Mouse (Mus musculus) brain, embryonic 14.5 days (tissue): ENCODE measurements around the gene Tmc2. TPM values are rescaled to one million over a fixed set of nuclear protein-coding genes. Genes with fewer than 3 reads are reported as not detected.

Experiments
- DNase-seq: peaks from one replicate; pipeline ENCODE4 v3.0.0-alpha.2; 2011; ENCODE audit warnings: low read depth
- CTCF ChIP-seq: fragments of 200-500 bp; IDR thresholded peaks from 2 replicates; pipeline ENCODE4 v1.5.1; 2012; ENCODE audit warnings: inconsistent platforms, mild to moderate bottlenecking, moderate library complexity, borderline replicate concordance; ENCODE audit not compliant: insufficient read depth, insufficient read length; ENCODE audit errors: extremely low read depth
- POLR2A ChIP-seq: fragments of 200-500 bp; IDR thresholded peaks from 2 replicates; pipeline ENCODE4 v1.6.1; 2012; ENCODE audit warnings: mild to moderate bottlenecking, inconsistent platforms, borderline replicate concordance; ENCODE audit not compliant: poor library complexity, insufficient read depth, insufficient read length, severe bottlenecking; ENCODE audit errors: extremely low read depth
- polyA plus RNA-seq: library from polyadenylated mRNA; depleted of rRNA; stranded (reverse); fragments of >200 nt; gene quantifications from 2 replicates; pipeline ENCODE4 v1.2.3, GENCODE M21; 2012; rRNA removed

The Tmc2 gene
- polyA plus RNA-seq, result 0.05 TPM in 1 of 2 replicates, not detected in the other

GRCm38 (mm10) chr2:130194894-130195293 is at the start of gene Tmc2:
TSS of gene Tmc2 (plus strand) at chr2:130195194.
- DNase-seq, result no peak
- TF ChIP-seq POLR2A, result no peak
- TF ChIP-seq CTCF, result no peak

- TF ChIP-seq CTCF, result no peak
- TF ChIP-seq POLR2A, result no peak
- peak; percentile 72 for DNase-seq
Measured at GRCm38 (mm10) chr2:130146089-130146668, 48.8 kb upstream of the Tmc2 start.

GRCm38 (mm10) chr2:130155171-130155570 is 39.8 kb upstream of the Tmc2 start:
- TF ChIP-seq POLR2A (no peak), CTCF (no peak)
- DNase-seq, result no peak

GRCm38 (mm10) chr2:130155851-130156250 is 39.1 kb upstream of the Tmc2 start:
- no peak for DNase-seq
- TF ChIP-seq CTCF (no peak), POLR2A (no peak)

GRCm38 (mm10) chr2:130157231-130158087 is 37.5 kb upstream of the Tmc2 start:
- TF ChIP-seq CTCF (no peak), POLR2A (no peak)
- peak; percentile 64 for DNase-seq

GRCm38 (mm10) chr2:130158088-130158437 is 36.9 kb upstream of the Tmc2 start:
- no peak for DNase-seq
- TF ChIP-seq CTCF, result no peak
- TF ChIP-seq POLR2A, result no peak

- DNase-seq, result no peak
- no peak for TF ChIP-seq POLR2A
- TF ChIP-seq CTCF, result no peak
Measured at GRCm38 (mm10) chr2:130162701-130163100, 32.3 kb upstream of the Tmc2 start.

GRCm38 (mm10) chr2:130166311-130167214 is 28.4 kb upstream of the Tmc2 start:
- TF ChIP-seq POLR2A (no peak), CTCF (peak; percentile 67; the same call in 1 of the 2 replicates)
- peak; percentile 92 for DNase-seq

GRCm38 (mm10) chr2:130167861-130168260 is 27.1 kb upstream of the Tmc2 start:
- TF ChIP-seq POLR2A (no peak), CTCF (peak; percentile 76)
- peak; percentile 87 for DNase-seq

GRCm38 (mm10) chr2:130171674-130172073 is 23.3 kb upstream of the Tmc2 start:
- TF ChIP-seq POLR2A (no peak), CTCF (no peak)
- DNase-seq, result no peak

- TF ChIP-seq POLR2A, result no peak
- no peak for TF ChIP-seq CTCF
- no peak for DNase-seq
Measured at GRCm38 (mm10) chr2:130176820-130177219, 18.2 kb upstream of the Tmc2 start.

- DNase-seq, result no peak
- TF ChIP-seq CTCF (no peak), POLR2A (no peak)
Measured at GRCm38 (mm10) chr2:130178381-130178705, 16.7 kb upstream of the Tmc2 start.
